Mouse (Mus musculus): ENCODE measurements at regions not wholly inside any gene's neighbourhood (a gene's known extent, or its start where the extent isn't known, plus 50 kb on each side); places are given as distances from the start of the nearest gene placed in this dataset.

GRCm38 (mm10) chr9:47054595-47054994 is 56.1 kb downstream of the Gm4791 start:
- DNase-seq, result peak; percentile 12 to 19

- DNase-seq, result no peak
These were observed 57.0 kb downstream of the Gm4791 start for GRCm38 (mm10) chr9:47055558-47055957.

- no peak for DNase-seq
These were observed 60.9 kb downstream of the Gm4791 start for GRCm38 (mm10) chr9:47059339-47060005.

- no peak for DNase-seq
These were observed 62.2 kb downstream of the Gm4791 start for GRCm38 (mm10) chr9:47060757-47061156.

DNA sequence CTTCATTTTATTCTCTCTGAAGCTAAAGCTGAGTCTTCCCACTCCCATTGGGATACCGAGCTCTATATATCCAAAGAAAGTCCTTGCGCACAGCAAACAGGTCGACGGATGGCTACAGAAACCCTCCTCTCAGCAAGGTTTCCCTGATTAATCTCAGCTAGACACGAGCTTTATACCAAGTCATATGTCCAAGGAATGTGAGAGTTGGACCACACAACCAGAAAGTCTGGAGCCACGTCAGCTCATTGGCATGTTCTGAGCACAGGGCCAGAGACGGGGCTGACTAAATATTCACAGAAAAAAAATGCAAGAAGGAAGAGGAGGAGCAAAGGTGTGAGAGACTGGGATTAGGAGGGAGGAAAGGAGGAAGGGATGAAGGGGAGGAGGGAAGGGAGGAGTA is 64.0 kb downstream of the Gm4791 start:
- DNase-seq, result no peak

DNA sequence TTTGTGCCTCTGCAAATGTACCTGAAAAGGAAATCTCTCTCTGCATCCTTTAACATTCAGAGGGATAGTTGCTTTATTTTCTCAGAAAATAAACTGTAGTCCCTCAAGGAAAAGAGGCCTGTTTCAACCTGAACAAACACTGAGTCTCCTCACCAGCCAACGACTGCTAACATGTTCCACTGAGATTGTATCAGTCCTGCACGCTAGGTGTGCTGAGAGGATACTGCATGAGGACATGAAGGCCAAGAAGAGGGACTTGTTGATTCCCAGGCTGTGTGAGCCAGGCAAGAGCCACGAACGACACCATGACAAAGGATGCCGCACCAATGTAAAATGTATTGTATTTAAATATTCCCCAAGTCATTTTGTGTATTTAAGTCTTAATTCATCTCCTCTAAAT is 65.2 kb downstream of the Gm4791 start:
- no peak for DNase-seq

GRCm38 (mm10) chr9:47064463-47065032 is 66.0 kb downstream of the Gm4791 start:
- DNase-seq, result no peak

DNA sequence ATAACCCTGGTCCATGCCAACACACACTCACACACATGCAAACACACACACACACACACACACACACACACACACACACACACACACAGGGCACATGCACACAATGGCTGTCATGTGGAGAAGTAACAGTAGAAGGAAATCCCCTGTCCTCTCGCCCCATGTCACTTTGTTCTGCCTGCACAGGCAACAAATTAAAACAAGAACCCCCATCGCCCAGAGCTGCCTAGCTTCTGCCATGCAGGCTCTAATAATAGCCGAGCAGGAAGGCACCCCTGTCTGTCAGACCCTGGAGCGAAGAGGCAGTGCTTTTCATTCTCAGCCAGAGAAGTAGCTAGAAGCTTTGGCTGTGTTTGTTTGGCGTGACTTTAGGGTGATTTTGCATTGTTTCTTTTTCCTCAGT is 70.9 kb downstream of the Gm4791 start:
- DNase-seq, result no peak

DNA sequence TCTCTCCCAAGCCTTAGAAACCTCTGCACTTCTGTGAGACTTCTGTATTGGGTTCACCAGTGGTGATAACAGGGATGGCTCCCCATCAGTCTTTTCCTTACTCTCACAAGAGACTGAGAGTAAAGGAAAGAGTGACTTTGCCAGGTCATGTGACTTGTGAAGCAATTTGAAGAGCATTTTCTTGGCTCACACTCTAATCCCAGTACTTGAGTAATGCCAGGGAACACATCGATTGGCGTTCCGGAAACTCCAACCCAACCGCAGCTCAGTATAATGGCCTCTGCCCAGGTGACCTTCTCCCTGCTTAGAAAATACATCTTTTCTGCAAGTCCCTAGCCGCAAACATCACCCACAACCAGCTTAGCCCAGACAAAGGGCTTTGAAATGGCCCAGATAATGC is 72.4 kb downstream of the Gm4791 start:
- DNase-seq, result no peak

DNA sequence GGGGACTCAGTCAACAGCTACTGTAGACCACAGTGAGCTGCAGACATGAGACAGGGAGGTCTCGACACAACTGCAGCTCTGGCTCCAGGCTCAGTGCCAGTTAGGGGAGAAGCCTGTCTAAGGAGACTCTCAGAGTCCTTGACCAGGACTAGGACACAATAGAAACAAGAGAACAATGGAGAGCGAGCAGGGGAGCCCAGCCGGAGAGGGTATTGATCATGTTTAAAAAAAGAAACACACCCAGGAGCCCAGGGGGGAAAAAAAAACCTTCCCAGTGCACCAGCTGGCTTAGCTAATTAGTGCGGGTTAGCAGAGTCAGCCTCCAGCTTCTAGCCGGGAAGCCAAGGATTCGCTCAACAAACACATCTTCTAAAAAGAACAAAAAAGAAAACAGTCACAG is 78.4 kb downstream of the Gm4791 start:
- no peak for DNase-seq

DNA sequence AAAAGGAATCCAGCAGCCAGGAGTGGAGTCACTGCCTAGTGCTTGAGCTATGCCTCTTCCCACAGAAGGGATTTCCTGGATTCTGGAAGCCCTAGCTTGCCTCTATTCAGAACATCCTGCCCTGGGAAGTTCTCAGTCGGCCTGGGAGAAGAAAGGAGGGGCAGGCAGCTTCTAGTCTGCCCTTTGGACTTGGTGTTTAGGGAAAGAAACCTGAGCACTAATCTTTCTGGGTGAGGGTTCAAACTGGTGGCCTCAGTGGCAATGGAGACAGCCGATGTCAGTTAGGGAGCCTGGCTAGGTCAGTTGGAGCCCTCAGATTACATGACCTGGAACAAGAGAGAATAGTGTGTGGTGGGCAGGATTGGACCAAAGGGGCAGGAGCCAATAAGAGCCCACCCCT is 78.9 kb downstream of the Gm4791 start:
- no peak for DNase-seq

- no peak for DNase-seq
These were observed 79.4 kb downstream of the Gm4791 start for GRCm38 (mm10) chr9:47077945-47078344.

- no peak for DNase-seq
These were observed 82.9 kb downstream of the Gm4791 start for GRCm38 (mm10) chr9:47081407-47081806.

- DNase-seq, result no peak
These were observed 93.3 kb downstream of the Gm4791 start for GRCm38 (mm10) chr9:47091796-47092195.

DNA sequence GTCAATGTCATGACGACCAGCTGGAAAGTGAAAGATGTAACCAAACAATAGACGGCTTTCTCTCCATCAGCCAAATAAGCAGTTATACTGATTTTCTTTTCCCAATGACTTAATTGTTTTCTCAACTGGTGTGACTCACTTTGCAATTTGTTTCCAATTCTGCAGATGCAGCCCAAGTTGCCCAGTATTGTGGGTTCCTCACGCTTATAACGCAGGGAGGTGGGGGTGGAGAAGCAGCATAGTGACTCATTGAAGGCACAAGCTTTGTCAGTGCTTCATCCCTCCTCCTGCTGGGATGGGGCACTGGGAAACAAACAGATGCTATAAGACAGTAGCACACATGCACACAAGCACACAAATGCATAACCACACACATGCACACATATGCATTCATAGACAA is 97.1 kb downstream of the Gm4791 start:
- no peak for DNase-seq

- DNase-seq, result peak; percentile 43 to 44
These were observed 104.8 kb downstream of the Gm4791 start for GRCm38 (mm10) chr9:47103316-47103715.

DNA sequence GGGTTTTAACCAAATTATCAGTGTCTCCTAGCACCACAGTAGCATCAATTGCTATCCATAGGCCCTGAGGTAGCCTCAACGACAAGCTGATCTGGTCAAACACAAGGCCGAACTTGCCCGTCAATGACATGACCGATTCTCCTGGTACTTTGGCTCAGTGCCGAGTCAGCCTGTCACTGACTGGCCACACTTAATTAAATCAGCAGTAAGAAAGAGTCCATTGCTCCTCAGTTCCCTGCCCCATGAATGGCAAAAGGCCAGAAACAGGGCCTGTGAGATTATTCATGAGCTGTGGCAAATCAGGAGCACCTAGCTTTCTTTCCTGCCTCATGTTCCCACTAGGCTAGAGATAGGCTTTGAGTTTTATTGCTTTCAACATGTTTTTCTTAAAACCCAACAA is 105.4 kb downstream of the Gm4791 start:
- peak; percentile 24 to 34 for DNase-seq

DNA sequence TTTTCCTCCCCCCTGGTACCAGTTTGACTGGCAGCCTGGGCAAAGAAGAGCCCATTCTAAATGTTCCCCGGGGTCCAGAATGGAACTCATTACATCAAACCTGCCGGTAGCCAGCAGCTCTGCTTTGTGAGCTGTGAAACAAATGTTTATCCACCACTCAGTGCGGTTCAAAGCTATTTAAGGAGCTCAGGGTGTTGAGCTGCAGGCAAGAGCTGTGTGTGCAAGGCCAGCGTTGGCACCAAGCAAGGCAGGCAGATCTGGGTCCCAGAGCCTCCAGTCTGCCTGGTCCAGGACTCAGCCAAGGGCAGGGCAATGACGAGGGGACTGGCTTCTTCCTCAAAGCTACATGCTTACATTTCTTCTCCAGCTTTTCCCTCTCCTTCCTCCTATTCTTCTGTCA is 109.6 kb downstream of the Gm4791 start:
- no peak for DNase-seq

GRCm38 (mm10) chr9:47119253-47119652 is 120.7 kb downstream of the Gm4791 start:
- no peak for DNase-seq

DNA sequence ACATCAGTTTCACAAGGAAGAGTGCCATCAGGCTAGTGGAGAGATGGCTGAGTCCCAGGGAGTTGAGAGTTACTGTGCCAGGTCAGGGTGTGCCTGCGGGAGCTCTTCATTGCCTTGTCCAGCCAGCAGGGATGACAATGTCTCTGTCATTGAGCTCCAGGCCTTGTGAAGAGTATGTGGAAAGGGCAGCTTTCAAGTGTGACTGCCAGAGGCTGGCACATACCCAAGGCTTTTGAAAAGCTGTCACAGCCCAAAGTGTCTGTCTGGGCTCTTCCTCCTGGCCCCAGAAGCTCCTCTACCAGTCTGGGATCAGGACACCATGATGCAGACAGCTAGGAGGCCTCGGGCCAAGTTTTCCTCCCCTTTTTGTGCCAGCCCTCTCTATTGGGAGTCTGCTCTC is 124.6 kb downstream of the Gm4791 start:
- DNase-seq, result peak; percentile 45 to 46

DNA sequence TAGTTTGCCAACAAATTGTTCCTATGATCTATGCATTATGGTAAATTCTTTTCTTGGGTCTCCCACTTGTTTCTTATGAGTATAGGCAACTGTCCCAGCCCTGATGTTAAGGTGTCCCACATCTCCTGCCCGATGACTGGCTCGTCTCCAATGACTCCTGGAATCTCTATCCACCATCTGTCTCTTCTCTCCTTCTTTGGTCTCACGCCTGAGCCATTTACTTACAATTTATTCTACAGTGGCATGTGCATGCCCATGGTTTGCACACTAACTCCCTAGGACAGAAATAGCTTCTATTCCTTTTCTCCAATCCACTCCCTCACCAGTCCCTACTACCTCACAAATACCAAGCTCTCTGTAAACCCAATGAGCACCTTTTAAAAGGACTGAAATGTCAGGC is 127.0 kb downstream of the Gm4791 start:
- DNase-seq, result peak; percentile 31 to 50

- peak; percentile 18 to 30 for DNase-seq
These were observed 127.7 kb downstream of the Gm4791 start for GRCm38 (mm10) chr9:47126236-47126635.

GRCm38 (mm10) chr9:47127756-47128424 is 129.3 kb downstream of the Gm4791 start:
- no peak for DNase-seq

DNA sequence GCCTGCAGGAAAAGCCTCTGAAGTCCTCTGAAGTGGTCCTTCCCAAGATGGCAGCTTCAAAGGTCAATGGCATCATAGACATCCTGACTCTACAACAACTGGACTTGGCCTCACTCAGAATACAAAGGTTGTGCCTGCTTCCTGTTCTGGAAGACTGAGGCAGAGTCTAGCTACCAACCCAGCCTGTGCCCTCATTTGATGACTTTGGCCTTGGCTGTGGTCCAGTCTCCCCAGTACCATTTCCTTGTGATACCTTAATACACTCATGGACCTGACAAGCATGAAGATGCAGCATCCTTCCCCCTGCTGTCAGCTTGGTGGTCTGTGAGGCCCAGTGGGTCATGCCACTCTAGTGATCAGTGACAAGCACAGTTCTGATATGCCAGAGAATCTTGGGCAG is 130.6 kb downstream of the Gm4791 start:
- no peak for DNase-seq

Data from cerebellum, postnatal 36 days (tissue).